Mouse (Mus musculus): ENCODE data around the gene Cks2. TPM values are rescaled to one million over a fixed set of nuclear protein-coding genes. Genes with fewer than 3 reads are reported as not detected.

The Cks2 gene
- total and polyA plus RNA-seq, 3 experiments, result 0.50 to 1.6 (median 1.2) TPM

DNA sequence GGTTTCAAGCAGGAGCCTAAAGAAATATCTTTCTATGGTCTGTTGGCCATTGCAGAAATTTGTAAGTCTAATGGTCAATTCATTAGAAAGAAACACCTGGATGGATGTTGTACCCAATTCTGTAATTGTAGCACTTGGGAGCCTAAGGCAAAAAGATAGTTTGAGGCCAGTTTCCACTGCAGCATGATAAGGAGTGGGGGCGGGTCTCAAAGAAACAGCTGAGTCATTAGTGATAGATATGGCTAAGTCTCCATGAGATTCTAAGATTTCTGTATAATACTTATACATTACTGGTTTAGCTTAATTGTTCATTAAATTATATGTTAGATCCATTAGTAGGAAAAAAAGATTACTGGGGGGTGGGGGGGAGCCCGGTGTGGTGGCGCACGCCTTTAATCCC lies 3.2 kb downstream of the Cks2 start:
- peaks cover 2% of the 10 kb centered on the region; the same call in 1 of the 2 replicates for H3K4me1 ChIP-seq (ENCODE audit: control insufficient read depth, insufficient read depth, low read length)
- no peaks in the 10 kb centered on the region for H3K27me3 ChIP-seq (ENCODE audit: control insufficient read depth, insufficient read depth, low read length)
- WGBS, result 70% methylated on average over 4 of the region's 4 CpGs
- H3K9ac ChIP-seq (ENCODE audit: low read depth, low read length), result no peak overlapping the region
- H3K36me3 ChIP-seq (ENCODE audit: control insufficient read depth, insufficient read depth, low read length), result no peaks in the 10 kb centered on the region
- no peak overlapping the region for H3K4me3 ChIP-seq
- no peak overlapping the region for H3K27ac ChIP-seq
- TF ChIP-seq EP300 (IDR thresholded peaks at IDR 0.05; ENCODE audit: insufficient read depth, low read depth, low read length), result no peak
- no peak for TF ChIP-seq CTCF (IDR thresholded peaks at IDR 0.05)
- no peak for TF ChIP-seq POLR2A (IDR thresholded peaks at IDR 0.05; ENCODE audit: insufficient read depth, low read depth, low read length)
- DNase-seq, result no peak
- H3K79me2 ChIP-seq (replicated peaks; ENCODE audit: control insufficient read depth, insufficient read depth, low read length), result peaks cover 3% of the 10 kb centered on the region; the same call in 1 of the 2 replicates
- intact Hi-C loops (cut with DNase I), result no loop called here

GRCm38 (mm10) chr13:51649740-51650139 lies 4.7 kb downstream of the Cks2 start:
- H3K4me3 ChIP-seq, result no peak overlapping the region
- TF ChIP-seq EP300 (IDR thresholded peaks at IDR 0.05; ENCODE audit: insufficient read depth, low read depth, low read length) (no peak), CTCF (IDR thresholded peaks at IDR 0.05) (no peak), POLR2A (IDR thresholded peaks at IDR 0.05; ENCODE audit: insufficient read depth, low read depth, low read length) (no peak)
- no peak for DNase-seq
- WGBS, result 39% methylated on average over 1 of the region's 1 CpGs
- no peaks in the 10 kb centered on the region for H3K36me3 ChIP-seq (ENCODE audit: control insufficient read depth, insufficient read depth, low read length)
- intact Hi-C loops (cut with DNase I), result loop anchor here (10.0 kb wide), 1 partner anchor 575 kb away; no protein-coding TSS in a partner anchor
- no peak overlapping the region for H3K27ac ChIP-seq
- H3K9ac ChIP-seq (ENCODE audit: low read depth, low read length), result no peak overlapping the region
- H3K79me2 ChIP-seq (replicated peaks; ENCODE audit: control insufficient read depth, insufficient read depth, low read length), result peaks cover 4% of the 10 kb centered on the region; the same call in 1 of the 2 replicates
- H3K4me1 ChIP-seq (ENCODE audit: control insufficient read depth, insufficient read depth, low read length), result peaks cover 4% of the 10 kb centered on the region
- H3K27me3 ChIP-seq (ENCODE audit: control insufficient read depth, insufficient read depth, low read length), result no peaks in the 10 kb centered on the region

GRCm38 (mm10) chr13:51651408-51652064 lies 6.5 kb downstream of the Cks2 start, which contains the start of gene Secisbp2:
TSS of gene Secisbp2 (plus strand) at chr13:51651697.
- intact Hi-C loops (cut with DNase I), result loop anchor here (10.0 kb wide), 1 partner anchor 573 kb away; no protein-coding TSS in a partner anchor
- Histone ChIP-seq H3K36me3 (ENCODE audit: control insufficient read depth, insufficient read depth, low read length) (no peaks in the 10 kb centered on the region), H3K4me1 (ENCODE audit: control insufficient read depth, insufficient read depth, low read length) (peaks cover 3% of the 10 kb centered on the region), H3K27ac (peak within 1 kb of the TSS; percentile 93), H3K79me2 (replicated peaks; ENCODE audit: control insufficient read depth, insufficient read depth, low read length) (peaks cover 4% of the 10 kb centered on the region; the same call in 1 of the 2 replicates), H3K4me3 (peak within 1 kb of the TSS; percentile 91), H3K27me3 (ENCODE audit: control insufficient read depth, insufficient read depth, low read length) (no peaks in the 10 kb centered on the region), H3K9ac (ENCODE audit: low read depth, low read length) (peak within 1 kb of the TSS; percentile 97)
- DNase-seq, result peak; percentile 97 to 98
- TF ChIP-seq POLR2A (IDR thresholded peaks at IDR 0.05; ENCODE audit: insufficient read depth, low read depth, low read length) (peak; percentile 63), EP300 (IDR thresholded peaks at IDR 0.05; ENCODE audit: insufficient read depth, low read depth, low read length) (0 out of 2 replicates have a peak, but pooled peaks have one; percentile 19), CTCF (IDR thresholded peaks at IDR 0.05) (no peak)
- under 1% methylated on average over 68 of the region's 69 CpGs for WGBS

GRCm38 (mm10) chr13:51653159-51653558 lies 8.1 kb downstream of the Cks2 start:
- TF ChIP-seq EP300 (IDR thresholded peaks at IDR 0.05; ENCODE audit: insufficient read depth, low read depth, low read length) (no peak), POLR2A (IDR thresholded peaks at IDR 0.05; ENCODE audit: insufficient read depth, low read depth, low read length) (no peak), CTCF (IDR thresholded peaks at IDR 0.05) (no peak)
- WGBS, result 91% methylated on average over 6 of the region's 6 CpGs
- Histone ChIP-seq H3K79me2 (replicated peaks; ENCODE audit: control insufficient read depth, insufficient read depth, low read length) (peaks cover 4% of the 10 kb centered on the region; the same call in 1 of the 2 replicates), H3K27me3 (ENCODE audit: control insufficient read depth, insufficient read depth, low read length) (no peaks in the 10 kb centered on the region), H3K4me1 (ENCODE audit: control insufficient read depth, insufficient read depth, low read length) (peaks cover 3% of the 10 kb centered on the region), H3K4me3 (no peak overlapping the region), H3K36me3 (ENCODE audit: control insufficient read depth, insufficient read depth, low read length) (no peaks in the 10 kb centered on the region), H3K27ac (no peak overlapping the region), H3K9ac (ENCODE audit: low read depth, low read length) (no peak overlapping the region)
- no peak for DNase-seq
- intact Hi-C loops (cut with DNase I), result loop anchor here (10.0 kb wide), 1 partner anchor 572 kb away; no protein-coding TSS in a partner anchor

GRCm38 (mm10) chr13:51653961-51654360 lies 8.9 kb downstream of the Cks2 start:
- H3K36me3 ChIP-seq (ENCODE audit: control insufficient read depth, insufficient read depth, low read length), result no peaks in the 10 kb centered on the region
- H3K9ac ChIP-seq (ENCODE audit: low read depth, low read length), result no peak overlapping the region
- WGBS, result 77% methylated on average over 9 of the region's 9 CpGs
- H3K79me2 ChIP-seq (replicated peaks; ENCODE audit: control insufficient read depth, insufficient read depth, low read length), result peaks cover 4% of the 10 kb centered on the region; the same call in 1 of the 2 replicates
- H3K27me3 ChIP-seq (ENCODE audit: control insufficient read depth, insufficient read depth, low read length), result no peaks in the 10 kb centered on the region
- intact Hi-C loops (cut with DNase I), result loop anchor here (10.0 kb wide), 1 partner anchor 571 kb away; no protein-coding TSS in a partner anchor
- H3K4me1 ChIP-seq (ENCODE audit: control insufficient read depth, insufficient read depth, low read length), result peaks cover 3% of the 10 kb centered on the region
- no peak for TF ChIP-seq CTCF (IDR thresholded peaks at IDR 0.05)
- 0 out of 2 replicates have a peak, but pooled peaks have one; percentile 39 for TF ChIP-seq EP300 (IDR thresholded peaks at IDR 0.05; ENCODE audit: insufficient read depth, low read depth, low read length)
- no peak overlapping the region for H3K4me3 ChIP-seq
- peak; percentile 37 to 70 for DNase-seq
- H3K27ac ChIP-seq, result peak overlapping the region; percentile 64
